ENCODE assay signal across 16 mouse cellular contexts in genomic region chr4:103358941-103359448, GRCm38 (mm10).
"Had no signal": no experiment of that assay in that cellular context is flagged by ENCODE, and none has a peak within 500 bp of the region (broad histone marks: within the 10 kb centered on the region; RNA-seq: fewer than 3 reads in every experiment).

No protein-coding gene starts in this region.

- H3K9me3 ChIP-seq: limb, embryonic 12.5 days; liver, embryonic 15.5 days; midbrain, embryonic 12.5 days had no signal

- H3K27me3 ChIP-seq: limb, embryonic 12.5 days; liver, embryonic 15.5 days; midbrain, embryonic 12.5 days had no signal

- DNase-seq: kidney, adult 9 months; kidney, postnatal 10 days; layer of hippocampus, postnatal 36 days; liver; lung, adult 2 months; lung, postnatal 10 days; right cerebral cortex, postnatal 4 days; spleen, adult 18-20 months; thymus, adult 2 months; thymus, postnatal 25 days had no signal

- H3K4me2 ChIP-seq: limb, embryonic 12.5 days; liver, embryonic 15.5 days; midbrain, embryonic 12.5 days had no signal

- H3K9ac ChIP-seq: limb, embryonic 12.5 days; liver, embryonic 15.5 days; midbrain, embryonic 12.5 days had no signal

- H3K4me1 ChIP-seq: limb, embryonic 12.5 days; liver, embryonic 15.5 days; midbrain, embryonic 12.5 days had no signal

- ATAC-seq: inflammation-experienced regulatory T-cells, adult 6 months; intestine, postnatal 0 days had no signal

- H3K4me3 ChIP-seq: limb, embryonic 12.5 days; liver, embryonic 15.5 days; midbrain, embryonic 12.5 days had no signal

- H3K27ac ChIP-seq: limb, embryonic 12.5 days; liver, embryonic 15.5 days; macrophage; midbrain, embryonic 12.5 days had no signal

- H3K36me3 ChIP-seq: limb, embryonic 12.5 days; liver, embryonic 15.5 days; midbrain, embryonic 12.5 days had no signal
